Mouse (Mus musculus): ENCODE results near the gene Afm.

GRCm38 (mm10) chr5:90470836-90471235 lies 47.9 kb upstream of the Afm start:
- TF ChIP-seq POLR2A (IDR thresholded peaks at IDR 0.05; ENCODE audit: low read depth, low read length) (no peak), CTCF (conservative IDR thresholded peaks at IDR 0.05; ENCODE audit: insufficient read depth, insufficient read length, low read depth, low read length) (no peak)

All from kidney, adult 2 months (tissue).